Mouse (Mus musculus) layer of hippocampus, adult 9-10 months (tissue): ENCODE results near the gene Sult1a1.

Source experiments
- DNase-seq: peaks from one replicate; pipeline ENCODE4 v3.0.0; 2022; ENCODE audit warnings: low spot score

Sult1a1 gene

GRCm38 (mm10) chr7:126676207-126676606 lies at the start of gene Sult1a1:
Gene Sult1a1, minus strand, starts transcription at chr7:126676432.
- no peak for DNase-seq

- no peak for DNase-seq
Measured at GRCm38 (mm10) chr7:126725667-126726066, 49.4 kb upstream of the Sult1a1 start.

GRCm38 (mm10) chr7:126725077-126725476 lies 48.8 kb upstream of the Sult1a1 start:
- DNase-seq: no peak

GRCm38 (mm10) chr7:126721635-126722034 lies 45.4 kb upstream of the Sult1a1 start:
- no peak for DNase-seq

GRCm38 (mm10) chr7:126718787-126719337 lies 42.6 kb upstream of the Sult1a1 start:
- no peak for DNase-seq

- no peak for DNase-seq
Measured at GRCm38 (mm10) chr7:126717566-126717965, 41.3 kb upstream of the Sult1a1 start.

- DNase-seq: no peak
Measured at GRCm38 (mm10) chr7:126715679-126716078, 39.4 kb upstream of the Sult1a1 start.

GRCm38 (mm10) chr7:126711910-126712309 lies 35.7 kb upstream of the Sult1a1 start:
- DNase-seq: no peak

- no peak for DNase-seq
Measured at GRCm38 (mm10) chr7:126710266-126710665, 34.0 kb upstream of the Sult1a1 start.

GRCm38 (mm10) chr7:126708175-126708952 lies 32.1 kb upstream of the Sult1a1 start:
- DNase-seq: no peak

- DNase-seq: no peak
Measured at GRCm38 (mm10) chr7:126707442-126708174, 31.4 kb upstream of the Sult1a1 start, which contains the start of gene Coro1a. Gene Coro1a, minus strand, starts transcription at chr7:126707787.

- peak; percentile 77 for DNase-seq
Measured at GRCm38 (mm10) chr7:126704121-126704980, 28.1 kb upstream of the Sult1a1 start.

GRCm38 (mm10) chr7:126703757-126704077 lies 27.5 kb upstream of the Sult1a1 start:
- DNase-seq: no peak

GRCm38 (mm10) chr7:126702861-126703756 lies 26.9 kb upstream of the Sult1a1 start:
- DNase-seq: no peak

GRCm38 (mm10) chr7:126702358-126702757 lies 26.1 kb upstream of the Sult1a1 start:
- DNase-seq: no peak

GRCm38 (mm10) chr7:126701559-126702357 lies 25.5 kb upstream of the Sult1a1 start:
- no peak for DNase-seq

- peak; percentile 90 for DNase-seq
Measured at GRCm38 (mm10) chr7:126701070-126701469, 24.8 kb upstream of the Sult1a1 start.

- DNase-seq: no peak
Measured at GRCm38 (mm10) chr7:126700063-126701015, 24.1 kb upstream of the Sult1a1 start.

GRCm38 (mm10) chr7:126697838-126698237 lies 21.6 kb upstream of the Sult1a1 start:
- no peak for DNase-seq
